Mouse (Mus musculus) embryo, embryonic 11 days (tissue): ENCODE measurements around the gene Galk2.

Experiments used
- DNase-seq: peaks from one replicate; pipeline ENCODE4 v3.0.0-alpha.2; 2015

Galk2 gene

DNA sequence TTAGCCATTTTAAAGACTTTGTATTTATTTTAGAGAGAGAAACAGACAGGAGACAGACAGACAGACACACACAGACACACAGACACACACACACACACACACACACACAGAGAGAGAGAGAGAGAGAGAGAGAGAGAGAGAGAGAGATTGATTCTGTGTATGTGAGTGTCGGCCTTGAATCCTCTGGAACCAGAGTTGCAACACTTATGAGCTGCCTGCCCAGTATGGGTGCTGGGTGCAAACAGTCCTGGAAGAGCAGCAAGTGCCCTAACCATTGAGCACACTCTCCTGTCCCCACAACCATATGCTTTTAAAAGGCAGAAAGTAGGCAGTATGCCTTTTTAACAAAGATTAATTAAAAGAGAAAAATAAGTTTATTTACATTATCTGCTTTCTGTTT is 109.9 kb downstream of the Galk2 start:
- no peak for DNase-seq

DNA sequence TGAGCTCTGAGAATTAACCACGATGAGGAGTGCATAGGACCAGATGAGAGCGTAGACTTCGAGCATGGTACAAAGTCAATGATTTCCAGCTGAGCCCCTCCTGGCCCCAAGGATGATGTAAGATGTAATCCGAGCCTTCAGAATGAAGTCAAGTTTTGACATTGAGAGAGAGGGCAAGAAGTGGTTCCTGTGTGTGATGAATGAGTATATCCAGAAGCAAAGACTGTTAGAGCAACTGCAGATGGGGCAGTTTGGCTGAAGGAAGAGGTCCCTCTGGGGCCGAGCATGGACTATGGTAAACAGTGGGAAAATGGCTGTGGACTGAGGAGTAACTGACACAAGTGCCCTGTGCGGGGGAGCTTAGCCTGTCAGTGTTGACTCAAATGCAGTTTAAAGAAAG is 114.3 kb downstream of the Galk2 start:
- DNase-seq = peak; percentile 66

DNA sequence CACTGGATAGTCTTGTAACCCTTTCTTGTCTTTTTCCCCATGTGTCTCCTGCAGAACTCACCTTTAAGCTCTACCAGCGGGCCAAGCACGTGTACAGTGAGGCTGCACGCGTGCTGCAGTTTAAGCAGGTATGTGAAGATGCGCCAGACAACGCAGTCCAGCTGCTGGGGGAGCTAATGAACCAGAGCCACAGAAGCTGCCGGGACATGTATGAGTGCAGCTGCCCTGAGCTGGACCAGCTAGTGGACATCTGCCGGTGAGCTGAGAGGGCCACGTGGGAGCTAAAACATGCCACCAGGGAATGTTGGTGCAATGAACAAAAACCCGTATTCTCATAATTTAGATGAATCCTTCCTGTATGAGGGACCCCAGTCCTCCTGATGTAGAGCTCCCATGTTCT is 116.3 kb downstream of the Galk2 start:
- no peak for DNase-seq

DNA sequence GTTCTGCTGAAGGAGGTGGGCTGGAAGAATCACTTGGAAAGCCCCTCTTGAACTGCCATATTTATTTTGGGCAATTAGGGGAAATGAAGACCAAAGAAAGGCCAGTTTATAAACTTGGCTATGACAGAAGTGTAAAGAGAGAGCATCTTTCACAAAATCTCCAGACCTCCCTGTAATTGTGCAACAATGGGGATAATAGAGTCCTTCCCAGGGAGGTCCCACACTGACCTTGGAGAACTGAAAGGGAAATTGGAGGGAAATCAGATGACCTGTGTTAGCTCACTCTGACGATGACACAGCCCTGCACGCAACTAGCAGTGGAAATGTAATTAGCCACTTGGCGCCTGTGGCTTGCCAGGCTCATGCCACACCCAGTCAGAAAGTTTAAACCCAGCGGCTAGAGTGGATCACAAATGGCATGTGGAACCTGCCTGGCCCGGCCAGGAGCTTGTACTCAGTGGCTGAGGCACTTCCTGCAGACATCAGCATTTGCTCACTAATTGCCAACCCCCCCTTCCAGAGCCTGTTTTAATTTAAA is 117.0 kb downstream of the Galk2 start:
- DNase-seq = peak; percentile 5

DNA sequence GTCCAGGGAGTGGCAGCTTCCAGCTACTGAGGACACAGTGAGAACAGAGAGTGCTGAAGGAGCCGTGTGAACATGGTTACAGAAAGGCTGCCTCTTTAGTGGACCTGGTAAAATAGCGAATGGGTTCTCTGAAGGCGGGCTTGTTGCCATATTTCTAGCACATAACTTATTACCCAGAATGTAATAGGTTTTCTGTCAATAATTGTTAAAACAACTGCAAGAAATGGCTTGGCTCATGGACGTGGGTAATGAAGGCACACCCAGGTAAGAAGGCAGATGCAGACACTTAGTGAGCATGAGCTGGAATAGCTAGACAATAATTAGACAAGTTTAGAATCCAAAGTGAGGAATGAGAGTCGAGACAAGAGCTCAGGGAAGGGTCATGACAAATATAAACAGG is 143.4 kb downstream of the Galk2 start:
- no peak for DNase-seq

DNA sequence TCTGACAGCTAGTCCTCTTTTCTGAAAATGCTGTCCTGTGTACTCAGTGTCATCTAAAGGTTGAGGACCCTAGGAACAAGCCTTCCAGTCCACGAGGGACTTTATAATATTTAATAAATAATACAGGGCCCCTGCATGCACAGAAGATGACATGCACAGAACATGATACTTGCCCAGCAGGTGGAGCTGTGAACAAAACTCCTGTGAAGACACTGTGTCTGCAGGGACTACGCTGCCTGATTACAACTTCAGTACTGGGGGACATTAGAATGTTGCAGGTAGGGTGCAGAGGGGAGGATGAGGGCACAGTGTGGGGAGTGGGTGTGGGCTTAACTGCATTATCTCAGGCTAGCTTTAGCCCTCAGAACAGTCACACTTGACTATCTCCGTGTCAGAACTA is 147.2 kb downstream of the Galk2 start:
- DNase-seq = peak; percentile 74

DNA sequence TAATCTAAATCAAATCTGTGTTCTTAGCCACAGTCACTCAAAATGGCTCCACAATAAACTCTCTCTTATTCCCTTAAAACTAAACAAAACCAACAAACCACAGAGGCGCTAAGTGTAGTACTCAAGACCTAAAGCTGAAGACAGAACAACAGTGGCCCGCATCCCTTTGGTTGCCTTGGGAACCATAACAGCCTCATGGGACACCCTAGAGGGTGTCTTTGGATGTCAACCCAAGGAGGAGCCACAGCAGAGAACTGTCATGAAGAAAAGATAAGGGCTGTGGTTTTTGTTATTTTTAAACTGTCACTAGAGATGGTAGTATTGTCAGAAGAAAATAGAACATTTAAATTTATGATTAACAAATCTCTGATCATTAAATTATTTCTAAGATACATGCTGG is 147.8 kb downstream of the Galk2 start:
- no peak for DNase-seq

DNA sequence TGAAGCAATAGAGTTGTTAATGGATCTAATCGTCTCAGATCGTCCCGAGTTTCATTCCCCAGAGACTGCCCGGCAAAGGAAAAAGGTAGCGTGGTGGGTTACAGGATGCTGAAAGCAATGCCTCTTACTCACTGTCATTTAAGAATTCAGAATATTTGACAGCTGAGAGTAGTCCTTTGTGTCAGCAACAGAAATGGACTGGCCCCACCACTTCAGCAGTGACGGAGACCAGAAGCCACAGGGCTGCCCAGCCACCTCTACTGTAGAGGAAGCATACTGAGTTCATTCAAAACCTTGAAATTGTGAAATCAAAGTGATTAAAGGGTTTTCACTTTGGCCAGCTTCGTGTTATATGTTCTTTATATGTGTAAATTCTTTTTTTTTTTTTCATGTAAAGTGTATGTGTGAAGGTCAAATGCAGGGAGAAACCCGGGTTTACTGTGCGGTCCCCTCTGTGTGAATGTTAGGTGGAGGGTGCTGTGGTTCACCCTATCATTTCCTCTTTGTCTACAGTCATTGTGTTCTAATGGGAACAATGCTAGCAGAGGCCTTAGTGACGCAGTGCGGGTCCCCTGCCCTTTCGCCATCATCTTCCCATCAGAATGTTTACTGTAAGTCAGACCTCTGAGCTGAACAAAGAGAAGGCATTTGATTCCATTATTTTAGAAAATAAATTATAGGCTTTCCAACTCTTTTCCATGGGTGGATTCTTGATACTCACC is 156.2 kb downstream of the Galk2 start:
- DNase-seq = no peak

DNA sequence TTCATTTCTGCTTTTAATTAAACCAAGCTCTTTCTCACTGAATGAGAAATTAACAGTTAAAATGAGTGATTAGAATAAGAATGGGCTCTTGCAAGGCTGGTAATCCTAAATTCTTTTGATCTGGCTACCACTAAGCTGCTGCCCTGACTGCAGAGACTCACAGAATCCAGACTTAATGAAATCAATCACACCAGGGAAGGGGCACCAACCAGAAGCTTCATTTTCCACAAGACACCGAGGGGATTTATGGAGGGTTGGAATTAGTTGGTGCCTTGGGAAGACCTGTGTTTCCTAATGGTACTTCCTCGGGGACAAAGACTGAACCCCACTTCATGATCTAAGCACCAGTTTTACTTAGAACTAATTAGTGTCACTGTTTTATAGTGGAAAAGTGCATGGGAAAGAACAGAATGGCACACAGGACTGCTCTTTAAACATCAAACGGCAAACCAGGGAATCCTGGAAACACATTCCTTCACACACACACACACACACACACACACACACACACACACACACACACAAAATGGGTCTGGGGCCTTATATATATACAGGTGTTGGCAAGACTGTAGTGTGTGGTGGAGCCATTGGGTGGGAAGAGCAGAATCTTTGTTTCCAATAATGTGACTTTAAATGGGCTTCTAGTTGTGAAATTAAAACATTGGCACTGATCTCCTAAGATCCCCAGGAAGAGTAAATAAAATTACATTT is 157.0 kb downstream of the Galk2 start:
- no peak for DNase-seq

DNA sequence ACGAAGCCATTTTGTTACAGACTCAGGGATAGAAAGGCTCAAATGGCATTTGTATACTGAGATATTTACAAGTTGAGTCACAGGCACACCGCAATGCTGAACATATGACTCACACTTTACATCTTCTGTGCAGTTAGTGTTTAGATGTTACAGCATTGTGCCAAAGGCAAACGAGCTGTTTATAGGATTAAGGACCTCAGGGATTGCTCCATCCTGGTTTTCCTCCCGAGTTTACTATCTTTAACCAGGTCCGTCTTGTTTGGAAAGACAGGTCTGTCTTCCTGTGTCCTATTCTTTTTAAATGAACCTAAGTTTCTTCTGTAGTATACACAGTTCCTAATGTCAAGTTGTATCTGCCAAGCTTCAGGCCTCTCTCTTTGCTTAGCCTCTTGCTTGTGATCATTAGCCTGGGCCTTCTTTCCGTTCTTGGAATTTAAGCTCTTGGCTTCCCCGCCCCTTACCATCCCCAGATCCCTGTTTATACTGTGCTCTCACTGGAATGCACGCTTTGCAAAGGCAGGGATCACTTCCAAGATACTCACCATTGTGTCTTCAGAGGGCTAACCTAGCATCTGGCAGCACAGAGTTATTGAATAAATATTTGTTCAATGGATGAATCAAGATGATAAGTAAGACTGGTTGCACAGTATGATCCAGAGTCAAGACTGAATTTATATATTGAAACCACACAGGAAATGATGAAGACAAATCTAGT is 172.4 kb downstream of the Galk2 start:
- no peak for DNase-seq

DNA sequence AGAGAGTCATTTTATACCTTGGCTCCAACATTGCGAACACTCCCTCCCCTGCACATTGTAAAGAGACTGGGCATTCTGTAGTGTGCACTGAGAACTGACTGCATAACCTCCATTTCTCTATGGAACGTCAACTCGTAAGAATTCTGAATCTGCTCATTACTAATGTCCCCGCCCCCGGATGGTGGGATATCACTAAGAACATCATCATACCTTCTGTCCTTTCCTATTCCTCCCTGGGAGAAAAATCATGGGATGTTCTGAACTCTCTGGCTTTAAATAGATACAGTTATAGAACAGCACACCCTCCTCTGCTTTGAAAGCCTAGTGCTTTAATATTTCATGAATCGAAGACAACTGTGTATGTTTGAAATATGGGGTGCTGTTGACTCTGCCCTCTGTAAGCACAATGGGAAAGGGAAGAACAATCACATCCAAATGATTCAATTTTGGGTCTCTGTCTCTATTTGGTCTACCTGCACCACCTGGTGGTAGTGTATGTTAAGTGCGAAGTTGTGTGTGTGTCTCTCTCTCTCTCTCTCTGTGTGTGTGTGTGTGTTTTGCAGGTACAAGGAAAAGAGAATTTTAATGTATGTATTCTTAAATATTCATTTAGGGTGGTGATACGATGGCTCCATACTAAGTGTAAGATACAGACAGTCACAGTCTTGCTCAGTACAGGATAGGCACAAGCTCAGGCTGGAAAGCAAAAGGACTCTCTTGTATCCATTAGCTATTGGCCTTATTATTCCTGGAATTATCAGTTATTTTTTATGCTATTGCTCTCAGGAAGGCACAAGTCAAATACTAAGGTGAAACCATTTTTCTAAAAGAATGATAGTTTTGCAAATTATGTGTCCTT is 174.4 kb downstream of the Galk2 start:
- peak; percentile 47 for DNase-seq
